Mouse (Mus musculus): ENCODE measurements at regions not wholly inside any gene's neighbourhood (a gene's known extent, or its start where the extent isn't known, plus 50 kb on each side); places are given as distances from the start of the nearest gene placed in this dataset.

GRCm38 (mm10) chr8:30946154-30947065, 2482.1 kb upstream of the 5930422O12Rik start:
- no peak for DNase-seq (ENCODE audit: low spot score in 2 of 2)

GRCm38 (mm10) chr8:30952818-30953217, 2475.7 kb upstream of the 5930422O12Rik start:
- DNase-seq (ENCODE audit: low spot score in 2 of 2): no peak

- no peak for DNase-seq (ENCODE audit: low spot score in 2 of 2)
Measured at GRCm38 (mm10) chr8:30959436-30960180, 2468.9 kb upstream of the 5930422O12Rik start.

GRCm38 (mm10) chr8:30960486-30960885, 2468.0 kb upstream of the 5930422O12Rik start:
- no peak for DNase-seq (ENCODE audit: low spot score in 2 of 2)

- no peak for DNase-seq (ENCODE audit: low spot score in 2 of 2)
Measured at GRCm38 (mm10) chr8:30962207-30962606, 2466.3 kb upstream of the 5930422O12Rik start.

- no peak for DNase-seq (ENCODE audit: low spot score in 2 of 2)
Measured at GRCm38 (mm10) chr8:30982814-30983213, 2445.7 kb upstream of the 5930422O12Rik start.

GRCm38 (mm10) chr8:30988051-30988450, 2440.5 kb upstream of the 5930422O12Rik start:
- no peak for DNase-seq (ENCODE audit: low spot score in 2 of 2)

- no peak for DNase-seq (ENCODE audit: low spot score in 2 of 2)
Measured at GRCm38 (mm10) chr8:30998657-30999056, 2429.9 kb upstream of the 5930422O12Rik start.

GRCm38 (mm10) chr8:31000120-31000519, 2428.4 kb upstream of the 5930422O12Rik start:
- DNase-seq (ENCODE audit: low spot score in 2 of 2): no peak

GRCm38 (mm10) chr8:31001980-31002730, 2426.4 kb upstream of the 5930422O12Rik start:
- no peak for DNase-seq (ENCODE audit: low spot score in 2 of 2)

- no peak for DNase-seq (ENCODE audit: low spot score in 2 of 2)
Measured at GRCm38 (mm10) chr8:31008309-31008708, 2420.2 kb upstream of the 5930422O12Rik start.

GRCm38 (mm10) chr8:31012068-31012467, 2416.4 kb upstream of the 5930422O12Rik start:
- no peak for DNase-seq (ENCODE audit: low spot score in 2 of 2)

- DNase-seq (ENCODE audit: low spot score in 2 of 2): peak; percentile 28 to 50
Measured at GRCm38 (mm10) chr8:31031721-31032591, 2396.6 kb upstream of the 5930422O12Rik start.

GRCm38 (mm10) chr8:31033281-31033680, 2395.2 kb upstream of the 5930422O12Rik start:
- DNase-seq (ENCODE audit: low spot score in 2 of 2): peak; percentile 63 to 71

GRCm38 (mm10) chr8:31036892-31037291, 2391.6 kb upstream of the 5930422O12Rik start:
- DNase-seq (ENCODE audit: low spot score in 2 of 2): no peak

Data from natural killer cell, adult 2 months (primary cell).